Mouse (Mus musculus) hematopoietic stem cell, adult 5-6 weeks (primary cell): ENCODE measurements around the gene Spcs3. TPM values are rescaled to one million over a fixed set of nuclear protein-coding genes. Genes with fewer than 3 reads are reported as not detected.

Source experiments
- total RNA-seq: library from RNA; stranded (forward); fragments of 172-1452, 232-1000 nt; gene quantifications from 2 replicates; pipeline ENCODE4 v1.2.3, GENCODE M21; 2017

The Spcs3 gene
- total RNA-seq, 1 experiment from 2014 or later: 93.7 TPM

Other genes with a start within 250 kb of the Spcs3 start
- not detected in 2 replicates for gene Asb5, start 418 bp downstream of the Spcs3 start, total RNA-seq
- gene Spata4, start 70.8 kb upstream of the Spcs3 start, total RNA-seq: not detected in 2 replicates